Mouse (Mus musculus) C2C12 (cell line): ENCODE results near the gene Ticam1.

Source experiments
- CTCF ChIP-seq: IDR thresholded peaks from one replicate; pipeline ENCODE4 v1.5.1; 2011; ENCODE audit not compliant: control insufficient read depth, insufficient read depth, insufficient read length
- MAX ChIP-seq: IDR thresholded peaks from one replicate; pipeline ENCODE4 v1.6.1; 2011; ENCODE audit warnings: mild to moderate bottlenecking, control low read depth
- USF1 ChIP-seq: IDR thresholded peaks from one replicate; pipeline ENCODE4 v1.6.1; 2011; ENCODE audit warnings: low read depth, mild to moderate bottlenecking, control low read depth, moderate library complexity

DNA sequence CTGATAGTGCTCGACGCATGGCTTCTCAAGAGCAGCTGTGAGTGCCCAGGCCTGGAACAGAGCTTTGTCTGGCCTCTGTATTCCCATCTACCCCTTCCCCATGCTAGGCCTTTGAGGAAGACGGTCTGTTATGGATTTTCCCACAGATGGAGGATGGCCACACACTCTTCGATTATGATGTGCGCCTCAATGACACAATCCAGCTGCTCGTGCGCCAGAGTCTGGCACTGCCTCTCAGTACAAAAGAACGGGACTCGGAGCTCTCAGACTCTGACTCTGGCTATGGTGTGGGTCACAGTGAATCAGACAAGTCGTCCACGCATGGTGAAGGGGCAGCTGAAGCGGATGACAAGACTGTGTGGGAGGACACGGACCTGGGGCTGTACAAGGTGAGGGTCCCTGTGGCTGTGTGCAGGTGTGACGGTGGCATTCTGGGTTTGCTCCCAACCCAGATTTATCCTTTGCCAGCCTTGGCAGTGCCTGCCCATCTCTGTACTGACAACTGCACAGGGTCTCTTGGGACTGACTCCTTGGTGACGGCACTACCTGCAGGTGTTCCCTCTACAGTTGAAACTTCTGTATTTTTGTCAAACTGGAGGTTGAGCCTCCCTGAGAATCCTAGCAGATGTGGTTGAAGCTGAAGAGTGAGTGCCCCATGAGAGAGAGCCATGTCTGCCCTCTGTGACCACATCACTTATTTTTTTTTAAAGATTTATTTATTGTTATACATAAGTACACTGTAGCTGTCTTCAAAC lies 32.8 kb upstream of the Ticam1 start:
- TF ChIP-seq CTCF (no peak), MAX (no peak), USF1 (no peak)
